Mouse (Mus musculus): Measurements from ENCODE around the gene Pdxdc1.
"Not testable (repeated sequence)": the region's sequence is repeated elsewhere in the genome, so short reads cannot be mapped to it uniquely, and the experiment has no call there.

The Pdxdc1 gene

DNA sequence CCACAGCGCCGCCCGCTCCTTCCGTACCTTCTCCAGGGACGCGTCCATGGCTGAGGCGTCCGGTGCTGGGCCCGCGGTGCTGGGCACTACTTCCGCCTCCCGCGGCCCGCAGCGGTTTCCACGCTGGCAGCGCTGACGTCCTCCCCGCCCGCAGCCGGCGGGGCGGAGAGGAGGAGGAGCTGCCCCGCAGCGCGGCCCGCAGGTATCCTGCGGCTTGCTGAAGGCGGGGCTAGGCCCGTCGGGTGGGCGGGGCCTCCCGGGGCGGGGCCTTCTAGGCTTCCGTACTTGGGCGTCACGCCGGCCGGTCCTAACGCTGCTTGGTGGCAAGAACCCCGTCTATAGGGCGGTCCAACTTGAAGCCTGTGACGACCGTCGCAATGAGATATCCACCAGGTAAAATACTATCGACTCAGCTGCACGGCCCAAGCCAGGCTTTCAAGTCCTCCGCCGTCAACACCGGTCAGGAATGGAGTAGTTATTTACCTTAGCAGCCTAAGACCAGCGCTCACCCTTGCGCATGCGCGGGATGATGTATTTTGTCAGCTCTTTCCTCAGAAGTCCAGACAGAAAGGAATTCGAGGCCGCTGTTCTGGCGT lies at the start of gene Pdxdc1, which contains the start of gene Mpv17l:
TSS of gene Pdxdc1 (minus strand) at position 244 of the 596 bp plus-strand sequence.
TSS of gene Mpv17l (plus strand) at position 274 of the 596 bp plus-strand sequence.
- DNase-seq (ENCODE audit: low read depth, low spot score): peak; percentile 98

- DNase-seq (ENCODE audit: low read depth, low spot score): no peak
Measured at GRCm38 (mm10) chr16:13951245-13951644, 48.3 kb upstream of the Pdxdc1 start.

DNA sequence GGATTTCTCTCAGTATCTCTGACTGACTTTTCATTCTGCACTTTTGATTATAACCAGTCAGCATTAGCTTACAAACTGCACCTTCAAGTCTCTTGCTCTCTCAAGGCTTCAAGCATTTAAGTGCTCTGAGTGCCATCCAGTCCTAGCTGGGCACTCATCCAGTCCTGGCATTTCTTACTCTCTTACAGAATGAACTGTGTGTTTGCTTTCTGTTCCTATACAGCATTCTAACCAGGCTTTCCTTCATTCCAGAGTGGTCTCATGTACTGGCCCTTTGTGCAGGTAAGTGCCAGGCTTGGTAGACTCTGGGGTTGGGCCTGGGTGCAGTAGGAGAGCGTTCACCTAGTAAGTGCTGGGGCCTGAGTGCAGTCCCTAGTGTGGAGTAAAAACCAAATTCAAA lies 43.4 kb upstream of the Pdxdc1 start:
- DNase-seq (ENCODE audit: low read depth, low spot score): no peak

DNA sequence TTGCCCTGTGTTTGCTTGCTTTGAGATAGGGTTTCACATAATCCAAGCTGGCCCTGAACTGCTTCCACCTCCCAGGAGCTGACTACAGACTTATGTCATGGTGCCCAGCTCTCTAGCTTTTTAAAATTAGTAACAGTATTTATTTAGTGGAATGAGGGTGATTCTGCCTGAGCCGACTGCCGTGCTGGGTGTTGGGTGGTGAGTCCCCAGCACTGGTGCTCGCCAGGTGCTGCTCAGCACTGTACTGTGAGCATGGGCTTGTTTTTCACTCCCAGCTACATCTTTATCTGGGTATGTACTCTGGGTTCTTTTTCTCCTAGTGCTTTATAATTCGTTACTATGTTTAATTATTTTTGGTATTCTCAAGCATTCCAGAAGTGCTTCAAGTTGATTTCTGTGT lies 42.2 kb upstream of the Pdxdc1 start:
- DNase-seq (ENCODE audit: low read depth, low spot score): no peak

DNA sequence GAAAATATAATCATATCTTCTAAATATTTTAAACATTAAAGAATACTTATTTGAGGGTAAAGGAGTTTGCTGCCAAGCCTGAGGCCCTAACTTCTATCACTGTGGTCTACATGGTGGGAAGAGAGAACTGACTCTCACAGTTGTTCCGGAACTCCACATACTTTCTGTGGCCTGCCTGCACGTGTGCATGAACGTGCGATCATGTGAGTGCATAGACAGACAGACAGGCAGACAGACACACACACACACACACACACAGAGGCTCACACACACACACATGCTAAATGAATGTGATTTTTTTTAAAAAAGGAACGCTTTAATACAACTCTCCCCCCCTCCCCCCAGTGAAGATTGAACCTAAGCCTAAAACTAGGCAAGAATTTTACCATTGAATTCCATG lies 41.8 kb upstream of the Pdxdc1 start:
- DNase-seq (ENCODE audit: low read depth, low spot score): no peak

GRCm38 (mm10) chr16:13944178-13944577 lies 41.2 kb upstream of the Pdxdc1 start:
- no peak for DNase-seq (ENCODE audit: low read depth, low spot score)

DNA sequence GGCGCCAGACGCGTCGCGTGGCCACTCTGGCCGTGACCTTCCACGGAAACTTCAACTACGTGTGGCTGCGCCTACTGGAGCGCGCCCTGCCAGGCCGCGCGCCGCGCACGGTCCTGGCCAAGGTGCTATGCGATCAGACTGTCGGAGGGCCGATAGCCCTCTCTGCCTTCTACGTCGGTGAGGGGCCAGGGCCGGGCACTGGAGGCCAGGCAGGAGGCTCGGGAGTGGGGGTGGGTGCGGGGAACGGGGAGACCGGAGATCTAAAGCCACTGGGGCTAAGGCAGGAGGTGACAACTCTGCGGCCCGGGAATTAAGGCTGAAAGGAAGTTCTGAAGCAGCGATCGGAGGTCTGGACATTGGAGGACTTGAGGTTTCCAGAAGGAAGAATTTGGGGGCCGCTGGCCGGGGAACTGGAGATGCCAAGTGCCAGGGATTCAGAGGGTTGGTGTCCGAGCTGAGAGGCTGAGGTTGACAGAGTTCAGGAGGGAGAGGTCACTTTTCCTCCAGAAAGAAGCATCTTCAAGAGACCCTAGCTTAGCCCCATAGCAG lies 38.0 kb upstream of the Pdxdc1 start:
- no peak for DNase-seq (ENCODE audit: low read depth, low spot score)

GRCm38 (mm10) chr16:13940139-13940846 lies 37.4 kb upstream of the Pdxdc1 start:
- no peak for DNase-seq (ENCODE audit: low read depth, low spot score)

DNA sequence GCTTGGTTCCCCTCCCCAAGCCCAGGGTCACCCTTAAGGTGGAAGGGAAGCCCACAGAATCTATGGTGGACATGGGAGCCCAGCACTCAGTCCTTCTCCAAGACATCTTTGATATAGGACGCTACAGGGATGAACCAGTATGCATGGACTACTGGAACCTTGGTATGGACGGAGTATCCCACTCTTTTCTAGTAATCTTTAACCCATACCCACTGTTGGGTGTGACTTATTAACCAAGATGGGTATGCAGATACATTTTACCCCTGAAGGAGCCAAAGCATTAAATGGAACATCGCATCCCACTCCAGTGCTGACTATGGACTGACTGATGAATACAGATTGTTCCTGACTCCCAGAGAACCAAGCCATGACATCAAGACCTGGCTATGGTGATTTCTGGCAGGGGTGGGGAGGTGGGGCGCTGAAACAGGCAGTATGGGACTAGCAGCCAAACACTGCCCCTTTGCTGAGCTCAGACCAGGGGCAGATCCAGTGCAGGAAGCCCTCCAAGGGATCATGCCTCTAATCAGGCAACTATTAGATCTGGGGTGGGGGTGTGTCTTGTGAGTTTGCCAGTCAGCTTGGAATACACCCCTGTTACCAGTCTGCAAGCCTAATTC lies 24.6 kb upstream of the Pdxdc1 start:
- no peak for DNase-seq (ENCODE audit: low read depth, low spot score)

DNA sequence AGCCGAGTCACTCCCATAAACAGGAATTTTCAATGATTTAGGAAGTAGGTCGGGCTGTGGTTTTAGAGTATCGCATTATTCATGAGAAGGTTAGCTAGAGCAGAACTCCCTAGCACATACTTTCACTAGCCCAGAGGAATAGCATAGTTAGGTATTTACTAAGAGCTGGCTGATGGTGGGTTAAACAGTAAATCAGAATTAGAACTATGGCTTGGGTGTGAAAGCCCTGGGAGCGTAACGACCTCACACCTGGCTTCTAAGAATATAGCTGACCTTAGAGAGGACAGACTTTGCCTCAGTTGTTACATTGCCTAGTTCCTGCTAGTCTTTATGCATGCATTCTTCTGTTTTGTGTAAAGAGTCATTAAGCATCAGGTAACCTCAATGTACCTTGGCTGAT lies 20.0 kb upstream of the Pdxdc1 start:
- DNase-seq (ENCODE audit: low read depth, low spot score): not testable (repeated sequence)

GRCm38 (mm10) chr16:13922499-13922898 lies 19.6 kb upstream of the Pdxdc1 start:
- DNase-seq (ENCODE audit: low read depth, low spot score): not testable (repeated sequence)

DNA sequence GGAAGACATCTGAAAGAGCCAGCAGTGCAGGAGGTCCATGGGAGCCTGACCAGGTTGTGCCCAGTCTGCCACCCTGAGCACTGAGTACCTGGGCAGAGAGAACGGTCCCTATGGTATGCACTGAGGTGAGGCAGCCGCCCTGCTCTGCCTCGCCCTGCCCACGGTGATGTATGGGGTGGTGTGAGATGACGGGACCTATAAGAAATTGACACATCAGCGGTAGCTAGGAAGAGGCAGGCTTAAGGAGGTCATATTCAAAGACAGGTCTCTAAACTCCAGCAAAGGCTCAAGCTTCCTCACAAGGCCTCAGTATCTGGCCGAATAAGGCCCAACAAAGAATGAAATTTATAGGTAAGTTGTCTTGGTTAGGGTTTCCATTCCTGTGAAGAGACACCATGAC lies 18.9 kb upstream of the Pdxdc1 start:
- no peak for DNase-seq (ENCODE audit: low read depth, low spot score)

GRCm38 (mm10) chr16:13921063-13921462 lies 18.1 kb upstream of the Pdxdc1 start:
- DNase-seq (ENCODE audit: low read depth, low spot score): no peak

DNA sequence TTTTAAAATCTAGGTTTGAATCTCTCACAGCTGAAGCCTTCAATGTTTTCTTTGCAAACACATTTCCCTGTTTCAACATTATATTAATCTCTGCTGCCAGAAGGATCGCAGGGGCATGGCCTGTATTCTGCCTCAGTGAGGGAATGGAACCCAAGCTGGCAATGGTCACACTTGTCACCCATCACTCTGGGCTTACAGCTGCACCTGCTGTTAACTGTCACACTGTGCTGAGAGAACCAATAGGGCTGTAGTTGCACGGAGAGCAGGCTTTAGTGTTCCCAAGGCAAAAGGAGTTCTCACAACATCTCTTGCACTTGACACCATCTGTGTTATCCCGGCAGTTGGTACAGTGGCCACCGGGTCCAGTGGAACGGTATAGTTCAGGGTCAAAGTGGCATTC lies 17.2 kb upstream of the Pdxdc1 start:
- no peak for DNase-seq (ENCODE audit: low read depth, low spot score)

DNA sequence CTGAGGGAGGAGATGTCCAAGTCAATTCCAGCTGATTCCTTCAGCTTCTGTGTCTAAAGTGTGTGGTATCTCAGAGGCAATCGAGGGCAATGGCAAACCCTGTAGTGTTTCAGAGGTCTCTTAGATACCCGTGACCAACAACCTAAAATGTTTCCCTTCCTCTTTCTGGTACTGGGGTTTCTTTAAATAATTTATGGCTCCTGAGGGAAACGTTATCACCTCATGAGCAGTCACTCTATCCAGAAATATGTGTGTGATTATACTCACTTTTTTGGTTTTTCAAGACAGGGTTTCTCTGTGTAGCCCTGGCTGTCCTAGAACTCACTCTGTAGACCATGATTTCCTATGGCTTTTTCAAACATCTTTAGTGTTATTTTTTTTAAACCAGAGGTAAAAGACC lies 4.4 kb upstream of the Pdxdc1 start:
- no peak for DNase-seq (ENCODE audit: low read depth, low spot score)

- no peak for DNase-seq (ENCODE audit: low read depth, low spot score)
Measured at GRCm38 (mm10) chr16:13903488-13903887, 557 bp upstream of the Pdxdc1 start.

DNA sequence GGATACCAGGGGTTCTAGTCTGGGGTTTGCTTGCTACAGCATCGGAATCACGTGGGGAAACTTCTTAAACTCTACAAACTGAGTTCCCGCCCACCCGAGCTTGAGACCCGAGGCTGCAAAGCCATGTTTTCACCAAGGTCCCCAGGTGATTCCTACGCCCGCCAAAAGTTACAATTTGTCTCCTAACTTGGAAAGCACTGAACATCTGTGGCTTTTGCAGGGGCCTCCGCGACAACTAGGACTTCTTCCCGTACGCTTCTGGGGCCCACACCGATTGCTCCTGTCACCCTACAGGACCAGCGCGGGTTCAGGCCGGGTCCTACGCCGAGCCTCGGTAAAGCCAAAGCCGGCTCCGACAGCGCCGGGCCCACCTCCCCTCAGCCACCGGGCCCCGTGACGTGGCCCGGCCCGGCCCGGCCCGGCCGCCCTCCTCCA lies 517 bp downstream of the Pdxdc1 start:
- DNase-seq (ENCODE audit: low read depth, low spot score): no peak

GRCm38 (mm10) chr16:13898981-13899380 lies 4.0 kb downstream of the Pdxdc1 start:
- no peak for DNase-seq (ENCODE audit: low read depth, low spot score)

DNA sequence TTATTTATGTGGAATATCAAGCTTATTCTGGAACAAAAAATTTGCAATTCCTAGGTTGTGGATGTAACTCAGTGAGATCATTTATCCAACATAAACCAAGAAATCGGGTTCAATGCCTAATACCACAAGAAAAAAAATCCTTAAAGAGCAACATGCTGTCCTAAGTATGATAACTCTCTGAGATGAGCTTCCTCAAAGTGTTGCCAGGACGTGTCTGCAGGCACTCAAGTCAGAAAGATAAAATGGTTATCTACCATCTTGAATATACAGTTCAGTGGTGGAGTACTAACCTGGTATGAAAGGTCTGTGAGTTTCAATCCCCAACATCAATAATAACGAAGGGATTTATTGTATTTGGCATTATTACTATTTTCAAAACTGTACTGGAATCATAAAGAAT lies 6.6 kb downstream of the Pdxdc1 start:
- no peak for DNase-seq (ENCODE audit: low read depth, low spot score)

- no peak for DNase-seq (ENCODE audit: low read depth, low spot score)
Measured at GRCm38 (mm10) chr16:13895740-13896139, 7.2 kb downstream of the Pdxdc1 start.

DNA sequence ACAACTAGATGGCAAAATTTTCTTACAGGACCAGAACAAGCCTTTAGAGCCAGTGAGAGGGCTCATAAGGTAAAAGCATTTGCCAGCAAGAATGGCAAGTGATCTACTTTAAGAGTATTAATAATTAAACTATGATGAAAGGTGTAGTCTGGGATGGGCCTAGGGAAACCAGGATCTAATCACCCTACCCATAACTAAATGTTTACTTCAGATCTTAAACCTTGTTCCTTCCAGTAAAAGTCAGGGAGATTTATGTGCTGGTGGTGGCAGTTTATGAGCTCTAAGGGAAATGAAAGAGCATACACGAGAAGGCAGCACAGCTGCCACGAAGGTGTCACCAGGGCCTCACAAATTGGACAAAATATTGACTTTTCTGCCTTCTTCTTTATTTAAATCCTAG lies 8.8 kb downstream of the Pdxdc1 start:
- DNase-seq (ENCODE audit: low read depth, low spot score): no peak

GRCm38 (mm10) chr16:13892850-13893249 lies 10.1 kb downstream of the Pdxdc1 start:
- DNase-seq (ENCODE audit: low read depth, low spot score): no peak

GRCm38 (mm10) chr16:13890449-13890848 lies 12.5 kb downstream of the Pdxdc1 start:
- no peak for DNase-seq (ENCODE audit: low read depth, low spot score)
